Comparison of ENCODE assay signal across 9 mouse cellular contexts in genomic region chr10:61417672-61418071, GRCm38 (mm10). TPM values are rescaled to one million over a fixed set of nuclear protein-coding genes. Genes with fewer than 3 reads are reported as not detected.
DNase-seq lines count a peak whose midpoint lies in the region; ATAC-seq lines count a peak whose summit lies in the region.
"Had no signal": no experiment of that assay in that cellular context is flagged by ENCODE, and none has a peak within 500 bp of the region (broad histone marks: within the 10 kb centered on the region; RNA-seq: fewer than 3 reads in every experiment).

TSS of gene Nodal (plus strand) at chr10:61417972.

- H3K4me1 ChIP-seq in kidney, embryonic 14.5 days (ENCODE audit: control insufficient read depth, insufficient read depth, low read length), result no peaks in the 10 kb centered on the region
- H3K4me1 ChIP-seq in embryonic facial prominence, embryonic 12.5 days, result peaks cover 8% of the 10 kb centered on the region; the same call in 1 of the 2 replicates
- H3K4me1 ChIP-seq in hindbrain, embryonic 16.5 days (ENCODE audit: control insufficient read depth, insufficient read depth, low read depth, low read length), result peaks cover 9% of the 10 kb centered on the region
- peaks cover 11% of the 10 kb centered on the region for H3K4me1 ChIP-seq in midbrain, embryonic 15.5 days

- DNase-seq in kidney, postnatal 10 days, result no peak
- no peak for DNase-seq in cerebellum, postnatal 4 days (ENCODE audit: low spot score in 2 of 2)
- no peak for DNase-seq in spleen, adult 12 weeks (ENCODE audit: low spot score)
- DNase-seq: cerebellum, adult 9-10 months had no signal

- no peaks in the 10 kb centered on the region for H3K9me3 ChIP-seq in kidney, embryonic 14.5 days (ENCODE audit: control insufficient read depth, low read length)
- H3K9me3 ChIP-seq in embryonic facial prominence, embryonic 12.5 days, result no peaks in the 10 kb centered on the region
- H3K9me3 ChIP-seq in hindbrain, embryonic 16.5 days (ENCODE audit: control insufficient read depth, low read length), result no peaks in the 10 kb centered on the region
- no peaks in the 10 kb centered on the region for H3K9me3 ChIP-seq in midbrain, embryonic 15.5 days

- peaks cover 48% of the 10 kb centered on the region for H3K27me3 ChIP-seq in kidney, embryonic 14.5 days (ENCODE audit: control insufficient read depth, insufficient read depth, low read length)
- peaks cover 61% of the 10 kb centered on the region for H3K27me3 ChIP-seq in embryonic facial prominence, embryonic 12.5 days
- peaks cover 34% of the 10 kb centered on the region for H3K27me3 ChIP-seq in hindbrain, embryonic 16.5 days (replicated peaks; ENCODE audit: control insufficient read depth, insufficient read depth, low read length)
- peaks cover 44% of the 10 kb centered on the region for H3K27me3 ChIP-seq in midbrain, embryonic 15.5 days (replicated peaks)

- no peaks in the 10 kb centered on the region for H3K36me3 ChIP-seq in kidney, embryonic 14.5 days (ENCODE audit: control insufficient read depth, insufficient read depth, low read length)
- no peaks in the 10 kb centered on the region for H3K36me3 ChIP-seq in embryonic facial prominence, embryonic 12.5 days
- no peaks in the 10 kb centered on the region for H3K36me3 ChIP-seq in hindbrain, embryonic 16.5 days (ENCODE audit: control insufficient read depth, insufficient read depth, low read length)
- no peaks in the 10 kb centered on the region for H3K36me3 ChIP-seq in midbrain, embryonic 15.5 days (replicated peaks)

- no peak within 1 kb of the TSS; the same call in 1 of the 2 replicates for H3K9ac ChIP-seq in kidney, embryonic 14.5 days (ENCODE audit: low read depth, low read length)
- peak within 1 kb of the TSS; percentile 28; the same call in 1 of the 2 replicates for H3K9ac ChIP-seq in embryonic facial prominence, embryonic 12.5 days
- H3K9ac ChIP-seq in hindbrain, embryonic 16.5 days (ENCODE audit: low read depth, low read length), result peak within 1 kb of the TSS; percentile 71
- H3K9ac ChIP-seq in midbrain, embryonic 15.5 days, result peak within 1 kb of the TSS; percentile 50

- H3K4me3 ChIP-seq in kidney, embryonic 14.5 days (ENCODE audit: low read length), result peak within 1 kb of the TSS; percentile 36
- H3K4me3 ChIP-seq in embryonic facial prominence, embryonic 12.5 days, result peak within 1 kb of the TSS; percentile 39
- peak within 1 kb of the TSS; percentile 55 for H3K4me3 ChIP-seq in hindbrain, embryonic 16.5 days (ENCODE audit: low read length)
- peak within 1 kb of the TSS; percentile 47 for H3K4me3 ChIP-seq in midbrain, embryonic 15.5 days

- peak within 1 kb of the TSS; percentile 50 for H3K4me2 ChIP-seq in kidney, embryonic 14.5 days (replicated peaks; ENCODE audit: low read depth, low read length)
- peak within 1 kb of the TSS; percentile 58 for H3K4me2 ChIP-seq in embryonic facial prominence, embryonic 12.5 days (replicated peaks)
- peak within 1 kb of the TSS; percentile 96 for H3K4me2 ChIP-seq in hindbrain, embryonic 16.5 days (ENCODE audit: low read length)
- H3K4me2 ChIP-seq in midbrain, embryonic 15.5 days, result peak within 1 kb of the TSS; percentile 93

- H3K27ac ChIP-seq in kidney, embryonic 14.5 days (ENCODE audit: low read depth, low read length), result no peak within 1 kb of the TSS
- no peak within 1 kb of the TSS for H3K27ac ChIP-seq in embryonic facial prominence, embryonic 12.5 days
- H3K27ac ChIP-seq in hindbrain, embryonic 16.5 days (ENCODE audit: low read depth, low read length), result no peak within 1 kb of the TSS
- H3K27ac ChIP-seq in midbrain, embryonic 15.5 days, result no peak within 1 kb of the TSS

- ATAC-seq in kidney, embryonic 14.5 days (ENCODE audit: low FRiP score, low TSS enrichment), result peak; percentile 16; the same call in 1 of the 2 replicates
- ATAC-seq in embryonic facial prominence, embryonic 12.5 days (ENCODE audit: insufficient number of reproducible peaks, insufficient read depth, low FRiP score, low TSS enrichment), result no peak
- ATAC-seq in hindbrain, embryonic 16.5 days, result peak; percentile 27; the same call in 1 of the 2 replicates
- ATAC-seq in midbrain, embryonic 15.5 days (replicated peaks), result peak; percentile 50
- ATAC-seq in monocyte, adult 5-6 weeks (replicated peaks; ENCODE audit: insufficient number of reproducible peaks, low FRiP score, low TSS enrichment, poor library complexity, severe bottlenecking), result no peak

- 19% methylated on average over 10 of the region's 10 CpGs for WGBS in kidney, embryonic 14.5 days
- 19% methylated on average over 10 of the region's 10 CpGs for WGBS in embryonic facial prominence, embryonic 12.5 days
- 27% methylated on average over 8 of the region's 10 CpGs for WGBS in hindbrain, embryonic 16.5 days
- 26% methylated on average over 10 of the region's 10 CpGs for WGBS in midbrain, embryonic 15.5 days

RNA-seq across cellular contexts. Expression of gene Nodal, which starts in this region (rescaled TPM):
- 0.30 and 0.44 TPM in 2 replicates for polyA plus RNA-seq in kidney, embryonic 14.5 days (2014; fragmentation: Nextera tagmentation; extraction: Ambion mirVana)
- polyA plus RNA-seq in embryonic facial prominence, embryonic 12.5 days (2016; fragmentation: Nextera tagmentation; extraction: Ambion mirVana), result 0.10 TPM in 1 of 2 replicates, not detected in the other
- polyA plus RNA-seq in hindbrain, embryonic 16.5 days (2015; fragmentation: Nextera tagmentation; extraction: Ambion mirVana), result 0.24 and 0.56 TPM in 2 replicates
- 0.10 and 0.28 TPM in 2 replicates for polyA plus RNA-seq in midbrain, embryonic 15.5 days (2015; fragmentation: Nextera tagmentation; extraction: Ambion mirVana)
- 0.49 TPM in 1 of 3 replicates, not detected in the others for total RNA-seq in monocyte, adult 5-6 weeks (2017)

Comparison
In these comparisons a context has a peak if more than half of its experiments do, and no peak if none do; other contexts are left out.
1. Peak in ATAC-seq, H3K4me3 ChIP-seq and H3K4me2 ChIP-seq in kidney, embryonic 14.5 days; RNA of the gene not detected or under 1 TPM.
2. Peak in ATAC-seq, H3K4me3 ChIP-seq, H3K9ac ChIP-seq and H3K4me2 ChIP-seq in hindbrain, embryonic 16.5 days; RNA of the gene not detected or under 1 TPM.
3. Peak in ATAC-seq, H3K4me3 ChIP-seq, H3K9ac ChIP-seq and H3K4me2 ChIP-seq in midbrain, embryonic 15.5 days; RNA of the gene not detected or under 1 TPM.